Mouse (Mus musculus) granulocyte monocyte progenitor cell, adult 5-6 weeks (primary cell): ENCODE data around the gene Mamdc4. TPM values are rescaled to one million over a fixed set of nuclear protein-coding genes. Genes with fewer than 3 reads are reported as not detected.

Source experiments
- ATAC-seq: replicated peaks from 2 replicates; pipeline ENCODE4 v1.8.0; 2016; ENCODE audit warnings: mild to moderate bottlenecking, moderate TSS enrichment, inconsistent platforms; ENCODE audit not compliant: poor library complexity, severe bottlenecking
- total RNA-seq, 2 experiments: library from RNA; stranded (forward) in 1 of 2; stranded (reverse) in 1 of 2; fragments of 200-712, 200-1000 nt in 1 of 2; fragments of >200 nt in 1 of 2; fragmentation: Nextera tagmentation in 1 of 2; gene quantifications; 2 replicates each; pipeline ENCODE4 v1.2.3; 2014 to 2017

The Mamdc4 gene
- total RNA-seq, 2 experiments from 2014 or later, result 1.5 to 66.7 TPM

DNA sequence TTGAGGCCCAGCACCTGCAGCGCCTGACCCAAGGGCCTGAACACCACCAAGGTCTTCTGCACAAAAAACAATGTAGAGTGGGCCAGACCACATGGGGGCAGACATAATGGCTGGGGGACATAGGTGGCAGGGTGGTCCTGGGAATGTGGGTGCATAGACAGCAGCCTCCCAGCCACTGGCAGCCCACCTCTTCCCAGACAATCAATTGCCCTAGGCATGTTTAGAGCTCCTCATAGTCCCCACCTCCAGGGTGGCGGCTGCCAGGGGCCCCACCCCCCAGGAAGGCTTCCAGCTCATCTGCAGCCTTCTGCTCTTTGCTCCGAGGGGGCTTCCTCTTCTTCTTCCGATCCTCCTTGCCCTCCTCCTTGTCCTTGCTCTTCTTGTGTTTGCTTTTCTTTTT, 8.9 kb upstream of the Mamdc4 start:
- no peak for ATAC-seq

- no peak for ATAC-seq
These were observed 8.5 kb upstream of the Mamdc4 start for GRCm38 (mm10) chr2:25583120-25583481.

DNA sequence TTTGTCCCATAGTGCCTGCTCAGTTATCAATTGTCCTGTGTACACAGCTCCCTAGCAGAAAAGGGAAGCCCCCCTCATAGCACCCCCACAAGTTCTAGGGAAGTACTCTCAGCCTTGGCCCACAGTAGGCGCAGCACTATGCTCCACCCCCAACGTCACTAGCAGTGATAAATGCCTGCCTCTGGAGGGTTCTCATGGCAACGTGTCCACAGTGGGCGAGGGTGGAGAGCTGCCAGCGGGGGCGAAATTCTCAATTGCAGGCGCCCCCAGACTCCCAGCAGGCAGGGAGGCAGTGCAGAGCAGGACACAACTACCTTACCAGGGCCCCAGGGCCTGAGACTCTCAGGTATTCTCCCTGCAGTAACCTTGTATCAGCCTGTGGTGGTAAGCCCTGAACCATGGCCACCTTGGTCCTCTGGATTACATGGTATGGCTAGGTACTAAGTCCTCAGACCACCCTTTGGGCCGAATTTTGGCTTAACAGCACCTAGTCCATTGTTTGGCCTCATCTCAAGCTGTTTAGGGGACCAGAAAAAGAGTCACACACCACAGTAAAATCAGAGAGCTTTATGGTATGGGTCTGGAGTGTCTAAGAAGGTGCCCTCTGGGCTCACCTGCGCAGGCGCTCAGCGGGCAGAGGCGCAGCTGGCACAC, 7.9 kb upstream of the Mamdc4 start:
- peak; percentile 59 for ATAC-seq

DNA sequence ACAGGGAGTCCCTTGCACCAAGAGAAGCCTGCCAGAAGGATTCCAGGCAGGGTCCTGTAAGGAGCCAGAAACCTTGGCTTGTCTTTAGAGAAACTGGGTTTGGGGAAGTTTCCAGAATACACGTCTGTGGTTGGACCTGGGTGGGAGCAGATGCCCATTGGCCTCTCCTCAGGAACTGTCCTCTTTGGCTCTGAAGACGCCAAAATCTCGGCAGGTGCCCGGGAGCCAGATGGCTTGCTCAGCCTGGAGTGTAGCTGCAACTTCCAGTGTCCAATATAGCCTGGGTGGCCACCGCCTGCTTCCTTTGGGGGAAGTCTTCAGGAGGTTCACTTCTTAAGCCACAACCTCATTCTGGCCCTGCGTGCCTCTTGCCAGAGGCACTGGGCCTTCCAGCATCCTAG, 7.3 kb upstream of the Mamdc4 start:
- peak; percentile 25 for ATAC-seq

- ATAC-seq, result peak; percentile 56
These were observed 6.7 kb upstream of the Mamdc4 start, which contains the start of gene Ajm1 for GRCm38 (mm10) chr2:25581294-25581864. Gene Ajm1, minus strand, starts transcription at chr2:25581757.

GRCm38 (mm10) chr2:25580621-25581101, 6.0 kb upstream of the Mamdc4 start:
- no peak for ATAC-seq

DNA sequence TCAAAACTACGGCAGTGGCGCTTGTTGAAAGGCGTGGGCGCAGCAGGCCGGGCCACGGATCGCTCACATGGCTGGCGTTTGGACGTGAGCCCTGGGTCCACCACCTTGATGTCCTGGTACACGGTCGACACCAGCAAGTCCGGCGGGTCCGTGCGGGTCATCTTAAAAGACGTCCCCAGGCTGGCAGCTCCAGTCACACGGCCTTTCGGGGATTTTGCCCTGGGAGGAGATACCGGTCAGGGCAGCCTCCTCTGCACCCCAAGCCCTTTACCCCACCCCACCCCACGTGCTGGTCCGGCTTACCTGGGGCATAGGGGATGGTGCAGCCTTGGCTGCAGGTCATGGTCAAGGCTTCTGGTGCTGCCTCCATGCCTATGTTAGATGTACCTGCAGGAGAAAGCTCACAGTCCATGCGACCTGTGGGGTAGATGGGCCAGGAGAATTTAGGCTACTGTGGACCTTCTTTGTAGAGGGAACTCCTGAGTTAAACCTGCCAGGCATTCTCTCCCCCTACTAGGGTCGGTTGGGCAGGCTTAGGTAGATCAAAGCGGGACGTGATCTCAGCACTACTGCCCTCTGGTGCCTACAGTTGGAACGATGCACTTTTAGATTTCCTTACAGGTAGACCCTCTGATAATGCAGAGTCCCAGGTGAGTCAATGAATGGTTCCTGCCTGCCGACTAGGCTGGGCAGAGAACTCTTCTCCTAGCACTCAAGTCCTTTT, 5.3 kb upstream of the Mamdc4 start:
- no peak for ATAC-seq

GRCm38 (mm10) chr2:25578796-25579736, 4.4 kb upstream of the Mamdc4 start:
- ATAC-seq, result no peak

DNA sequence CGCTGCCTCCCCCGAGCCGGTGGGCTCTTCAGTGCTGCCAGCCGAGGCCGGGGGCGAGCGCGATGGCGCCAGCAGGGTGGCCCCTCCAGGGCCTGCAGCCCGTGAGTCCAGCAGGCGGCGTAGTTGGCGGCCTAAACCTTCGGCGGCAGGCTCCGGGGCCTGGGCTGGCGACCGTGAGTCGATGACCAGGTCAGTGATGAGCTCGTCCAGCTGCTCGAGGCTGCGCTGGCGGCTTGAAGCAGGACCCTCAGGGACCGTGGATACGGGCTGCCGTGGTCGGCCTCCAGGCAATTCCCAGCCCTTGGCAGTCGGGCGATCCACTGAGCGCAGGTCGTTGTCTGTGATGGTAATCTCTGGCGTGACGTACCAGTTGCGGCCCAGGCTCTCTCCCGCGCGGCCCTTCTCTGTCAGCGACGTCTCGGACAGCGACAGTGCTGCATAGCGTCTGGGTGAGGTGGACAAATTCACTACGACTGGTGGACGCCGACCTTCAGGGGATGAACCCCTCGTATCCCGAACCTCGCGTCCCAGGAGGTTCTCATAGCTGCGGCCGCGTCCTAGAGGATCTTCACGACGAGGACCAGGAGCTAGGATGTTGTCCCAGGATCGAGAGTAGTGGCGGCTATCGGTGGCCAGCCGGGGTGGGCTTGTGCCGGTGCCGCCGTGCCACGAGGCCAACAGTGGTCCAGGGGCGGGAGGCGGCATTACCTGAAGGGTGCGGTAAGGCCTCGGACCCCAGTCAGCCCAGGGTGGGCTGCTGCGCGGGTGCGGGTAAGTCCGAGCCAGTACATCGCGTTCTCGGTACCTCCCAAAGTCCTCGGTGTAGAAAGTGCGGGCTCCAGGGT, 3.5 kb upstream of the Mamdc4 start:
- no peak for ATAC-seq

DNA sequence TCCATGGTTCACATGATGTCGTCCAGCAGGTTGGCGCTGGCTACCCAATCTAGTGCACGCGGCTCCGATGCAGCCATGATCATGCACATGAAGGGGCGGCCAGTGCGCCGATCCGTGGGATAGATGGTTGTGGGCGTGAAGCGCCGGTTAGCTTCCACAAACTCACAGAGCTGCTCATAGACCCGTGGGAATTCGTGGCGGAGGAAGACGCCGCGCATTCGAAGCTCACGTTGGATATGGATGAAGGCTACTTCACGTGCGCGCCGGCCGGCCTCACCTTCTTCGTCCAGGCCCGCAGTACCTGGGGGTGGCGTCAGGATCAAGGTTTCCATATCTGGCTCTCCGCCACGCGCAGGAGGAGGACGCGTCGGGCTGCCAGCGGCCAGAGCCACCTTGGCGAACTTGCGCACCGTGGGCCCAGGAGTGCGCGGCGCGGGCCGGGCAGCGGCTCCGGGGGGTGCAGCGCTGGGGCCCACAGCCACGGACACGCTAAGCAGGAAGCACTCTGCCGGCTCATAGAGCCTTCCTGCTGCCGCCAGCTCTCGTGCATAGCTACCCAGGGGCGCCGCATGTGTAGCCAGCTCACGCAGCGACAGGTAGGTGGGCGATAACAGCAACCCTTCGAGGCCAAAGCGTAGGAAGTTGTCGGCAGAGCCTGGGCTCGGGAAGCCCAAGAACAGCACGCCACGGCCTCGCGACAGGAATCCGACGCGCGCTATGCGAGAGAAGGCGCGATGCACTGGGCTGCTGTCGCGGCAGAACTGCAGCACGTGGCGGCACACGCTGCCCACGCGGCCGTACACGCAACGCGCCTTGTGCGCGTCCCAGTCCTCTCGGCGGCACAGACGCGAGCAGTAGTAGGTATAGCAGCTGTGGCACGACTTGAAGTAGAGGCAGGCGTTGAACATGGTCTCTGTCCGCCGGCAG, 2.6 kb upstream of the Mamdc4 start:
- no peak for ATAC-seq

- ATAC-seq, result no peak
These were observed 1.6 kb upstream of the Mamdc4 start for GRCm38 (mm10) chr2:25576028-25576850.

DNA sequence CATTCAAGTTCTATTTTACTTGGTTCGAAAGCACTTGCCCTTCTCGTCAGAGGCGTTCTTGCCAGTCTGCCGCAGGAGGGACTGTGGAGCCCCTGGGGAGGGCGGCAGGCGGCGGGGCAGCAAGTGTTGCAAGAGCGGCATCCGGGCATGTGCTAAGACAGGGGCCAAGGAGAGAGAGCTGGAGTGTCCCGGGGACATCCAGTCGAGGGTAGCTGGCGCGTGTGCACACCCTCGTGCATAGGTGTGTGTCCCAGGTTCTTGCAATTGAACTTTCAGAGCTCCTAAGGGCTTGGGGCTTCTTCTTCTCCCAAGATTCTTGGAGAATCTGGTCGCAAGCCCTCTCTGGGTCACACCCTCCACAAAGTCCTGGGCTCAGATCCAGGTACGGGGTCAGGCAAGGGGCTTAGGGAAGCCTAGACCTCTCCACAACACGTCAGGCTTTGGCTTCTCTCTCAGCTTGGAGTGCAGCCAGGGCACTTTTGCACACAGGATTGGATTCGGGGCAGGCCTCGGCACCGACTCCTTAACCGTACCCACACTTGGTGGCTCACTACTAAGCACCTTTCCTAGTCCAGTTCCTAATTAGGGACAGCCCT, 885 bp upstream of the Mamdc4 start:
- ATAC-seq, result peak; percentile 43

DNA sequence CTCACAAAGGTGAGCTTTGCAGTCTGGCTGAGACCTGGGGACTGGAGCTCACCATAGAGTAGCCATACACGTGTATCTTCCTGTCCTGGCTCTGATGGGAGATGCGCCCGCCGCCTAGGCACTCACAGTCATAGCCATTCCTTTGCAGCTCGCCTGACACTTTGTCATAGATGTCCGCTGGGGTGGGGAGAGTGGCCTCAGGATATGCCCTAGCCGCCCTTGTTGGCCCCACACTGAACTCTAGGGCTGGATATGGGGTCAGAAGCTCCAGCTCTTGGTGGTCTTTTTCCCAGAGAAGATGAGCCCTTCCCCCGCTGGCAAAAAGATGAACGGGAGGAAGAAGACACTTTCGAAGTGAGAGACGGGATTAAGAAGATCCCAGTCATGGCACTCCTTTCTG, 509 bp downstream of the Mamdc4 start:
- ATAC-seq, result no peak

DNA sequence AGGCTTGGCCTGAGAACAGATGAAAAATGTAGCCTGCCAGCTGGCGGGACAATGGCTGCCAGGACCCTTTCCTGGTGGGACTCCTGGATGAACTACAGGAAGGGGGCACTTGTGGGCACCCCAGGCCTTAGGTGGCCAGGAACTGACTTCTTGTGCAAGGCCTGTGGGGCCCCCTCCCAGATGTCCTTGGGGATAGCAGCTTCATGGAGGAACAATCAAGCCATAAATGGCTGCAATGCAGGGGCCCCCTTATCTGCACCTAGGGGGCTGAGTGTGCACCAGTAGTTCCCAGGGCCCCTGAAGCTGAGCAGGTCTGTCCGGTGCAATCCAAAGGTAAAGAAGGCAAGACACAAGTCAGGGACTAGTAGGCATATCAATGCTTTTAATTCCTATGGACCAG, 1.6 kb downstream of the Mamdc4 start:
- no peak for ATAC-seq

DNA sequence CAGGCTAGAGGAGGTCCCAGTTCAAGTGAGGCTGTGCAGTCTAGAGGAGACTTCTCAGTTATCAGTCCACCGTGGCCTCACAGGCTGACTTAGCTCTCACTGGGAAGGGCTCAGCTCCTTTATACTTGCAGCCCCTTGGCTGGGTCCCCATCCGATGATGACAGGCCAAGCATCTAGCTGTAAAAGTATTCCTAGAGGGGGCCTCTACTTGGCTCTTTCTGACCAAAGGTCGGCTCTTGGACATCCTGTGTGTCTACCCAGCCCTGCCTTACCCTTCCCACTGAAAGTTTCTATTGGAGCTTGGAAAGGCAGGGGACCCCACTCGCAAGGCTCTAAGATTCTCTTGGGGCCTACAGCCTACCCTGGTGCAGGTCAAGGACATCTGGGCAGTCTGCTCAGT, 3.4 kb downstream of the Mamdc4 start:
- ATAC-seq, result no peak

GRCm38 (mm10) chr2:25569323-25569722, 5.3 kb downstream of the Mamdc4 start:
- ATAC-seq, result no peak

DNA sequence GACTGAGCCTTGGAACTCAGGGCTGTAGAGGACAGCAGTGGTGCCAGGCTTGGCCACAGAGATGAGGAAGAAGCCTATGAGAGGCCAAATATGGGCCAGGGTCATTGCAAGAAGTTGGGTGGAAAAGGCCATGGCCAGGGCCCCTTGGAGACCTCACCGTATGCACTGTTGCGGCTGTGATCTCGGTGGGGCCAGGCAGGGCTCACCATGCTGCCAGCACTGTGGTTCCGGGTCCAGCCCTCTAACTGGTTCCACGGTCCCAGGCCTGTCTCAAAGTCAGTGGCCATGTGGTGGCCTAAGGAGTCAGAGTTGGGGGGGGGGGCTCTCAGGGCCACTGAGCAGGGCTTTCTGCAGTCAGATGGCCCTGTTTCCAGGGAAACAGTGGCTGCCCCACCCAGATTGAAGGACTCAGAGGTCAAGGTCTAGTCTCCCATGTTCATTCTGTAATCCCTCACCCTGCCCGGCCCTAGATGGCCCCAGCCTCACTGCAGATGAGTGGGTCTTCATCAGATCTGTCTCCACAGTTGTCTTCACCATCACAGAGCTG, 6.1 kb downstream of the Mamdc4 start:
- ATAC-seq, result no peak
